In genomic region chr9:32192295-32193073, GRCm38 (mm10) we compare ENCODE assay signal across 18 mouse cellular contexts.
DNase-seq lines count a peak whose midpoint lies in the region; ATAC-seq and TF ChIP-seq lines count a peak whose summit lies in the region.
"Had no signal": no experiment of that assay in that cellular context is flagged by ENCODE, and none has a peak within 500 bp of the region (broad histone marks: within the 10 kb centered on the region; RNA-seq: fewer than 3 reads in every experiment).

No protein-coding gene starts in this region.

- intact Hi-C loops in heart, postnatal 36 days (cut with DNase I) = no loop called here

- DNase-seq in frontal cortex, postnatal 14 days (ENCODE audit: low spot score in 2 of 2) = no peak
- peak; percentile 58 for DNase-seq in R1 (ENCODE audit: low read depth, low spot score)
- peak; percentile 49 for DNase-seq in brain, embryonic 14.5 days (ENCODE audit: low read depth)
- no peak for DNase-seq in heart, postnatal 36 days
- no peak for DNase-seq in cerebellum, adult 9-11 months
- DNase-seq: adrenal gland, postnatal 10 days; adrenal gland, postnatal 36 days; cerebellum, adult 11-12 months; cerebellum, adult 8-10 months; cerebellum, postnatal 14 days; forebrain, postnatal 0 days; gastrocnemius, postnatal 10 days; gastrocnemius, postnatal 36 days; kidney, adult 18-20 months had no signal

- peak; percentile 87 for ATAC-seq in frontal cortex, adult (ENCODE audit: low TSS enrichment)
- ATAC-seq: CD4-positive, CD25-positive, alpha-beta regulatory T cell, adult 4 months; forebrain, postnatal 0 days; hindbrain, embryonic 16.5 days; intestine, embryonic 15.5 days had no signal

- no peak for TF ChIP-seq POLR2A in brain, embryonic 14.5 days (IDR thresholded peaks at IDR 0.05; ENCODE audit: borderline replicate concordance, extremely low read depth, insufficient read depth, insufficient read length, poor library complexity, severe bottlenecking)

- TF ChIP-seq CTCF in brain, embryonic 14.5 days (IDR thresholded peaks at IDR 0.05; ENCODE audit: borderline replicate concordance, extremely low read depth, insufficient read depth, insufficient read length) = no peak

Comparison
In these comparisons a context has a peak if more than half of its experiments do, and no peak if none do; other contexts are left out.
1. DNase-seq: peak in R1 (single experiment) and brain, embryonic 14.5 days (single experiment); none in frontal cortex, postnatal 14 days (0 of 2), heart, postnatal 36 days (0 of 2) and cerebellum, adult 9-11 months (single experiment).